Mouse (Mus musculus): ENCODE measurements around the gene Slc1a7. TPM values are rescaled to one million over a fixed set of nuclear protein-coding genes. Genes with fewer than 3 reads are reported as not detected.

The Slc1a7 gene
- total RNA-seq, 1 experiment: 0.18 TPM

- Histone ChIP-seq H3K27ac (ENCODE audit: insufficient read depth, low read depth, low read length, poor library complexity, severe bottlenecking) (no peak within 1 kb of the TSS), H3K4me3 (ENCODE audit: insufficient read depth in 1 of 2, low read depth in 1 of 2, low read length in 2 of 2, poor library complexity in 1 of 2, severe bottlenecking in 1 of 2) (peak within 1 kb of the TSS; percentile 79 to 92), H3K4me1 (ENCODE audit: control insufficient read depth in 2 of 2, insufficient read depth in 2 of 2, low read length in 2 of 2, poor library complexity in 1 of 2) (no peaks in the 10 kb centered on the region), H3K9ac (ENCODE audit: insufficient read depth, low read depth, low read length, poor library complexity, severe bottlenecking) (peak within 1 kb of the TSS; percentile 88), H3K36me3 (ENCODE audit: control insufficient read depth, insufficient read depth, low read length, poor library complexity, severe bottlenecking) (no peaks in the 10 kb centered on the region), H3K9me3 (ENCODE audit: control insufficient read depth, insufficient read depth, low read depth, low read length) (no peaks in the 10 kb centered on the region)
- peak; percentile 71 for DNase-seq (ENCODE audit: low read depth, low spot score)
- in situ Hi-C loops (cut with MboI; ENCODE audit: low sequenced_read_pairs in 2 of 2, unreplicated experiment in 2 of 2): no loop called here
- no peak for TF ChIP-seq MAFK (IDR thresholded peaks at IDR 0.05; ENCODE audit: insufficient read depth, low read depth, low read length)
- no peak for TF ChIP-seq HCFC1 (IDR thresholded peaks at IDR 0.05; ENCODE audit: borderline replicate concordance, insufficient read depth, low read length)
- TF ChIP-seq ZNF384 (IDR thresholded peaks at IDR 0.05; ENCODE audit: low read depth, low read length): no peak
- no peak for TF ChIP-seq CHD2 (IDR thresholded peaks at IDR 0.05; ENCODE audit: low read depth, low read length)
- no peak for TF ChIP-seq ZC3H11A (IDR thresholded peaks at IDR 0.05; ENCODE audit: borderline replicate concordance, low read depth, low read length)
Observed at GRCm38 (mm10) chr4:107923145-107923802, 44.9 kb upstream of the Slc1a7 start, which contains the start of gene Cpt2. Cpt2 (minus strand) TSS chr4:107923610.

GRCm38 (mm10) chr4:107923803-107924194 lies 44.3 kb upstream of the Slc1a7 start:
- Histone ChIP-seq H3K27ac (ENCODE audit: insufficient read depth, low read depth, low read length, poor library complexity, severe bottlenecking) (no peak overlapping the region), H3K36me3 (ENCODE audit: control insufficient read depth, insufficient read depth, low read length, poor library complexity, severe bottlenecking) (no peaks in the 10 kb centered on the region), H3K4me3 (ENCODE audit: insufficient read depth in 1 of 2, low read depth in 1 of 2, low read length in 2 of 2, poor library complexity in 1 of 2, severe bottlenecking in 1 of 2) (peak overlapping the region in 1 of 2 experiments; percentile 92; a peak in 2 of 4 replicates), H3K4me1 (ENCODE audit: control insufficient read depth in 2 of 2, insufficient read depth in 2 of 2, low read length in 2 of 2, poor library complexity in 1 of 2) (no peaks in the 10 kb centered on the region), H3K9ac (ENCODE audit: insufficient read depth, low read depth, low read length, poor library complexity, severe bottlenecking) (no peak overlapping the region), H3K9me3 (ENCODE audit: control insufficient read depth, insufficient read depth, low read depth, low read length) (no peaks in the 10 kb centered on the region)
- TF ChIP-seq HCFC1 (IDR thresholded peaks at IDR 0.05; ENCODE audit: borderline replicate concordance, insufficient read depth, low read length): no peak
- no peak for TF ChIP-seq ZC3H11A (IDR thresholded peaks at IDR 0.05; ENCODE audit: borderline replicate concordance, low read depth, low read length)
- no peak for TF ChIP-seq CHD2 (IDR thresholded peaks at IDR 0.05; ENCODE audit: low read depth, low read length)
- TF ChIP-seq ZNF384 (IDR thresholded peaks at IDR 0.05; ENCODE audit: low read depth, low read length): no peak
- no peak for DNase-seq (ENCODE audit: low read depth, low spot score)
- in situ Hi-C loops (cut with MboI; ENCODE audit: low sequenced_read_pairs in 2 of 2, unreplicated experiment in 2 of 2): no loop called here

GRCm38 (mm10) chr4:107928269-107928668 lies 39.9 kb upstream of the Slc1a7 start:
- H3K4me3 ChIP-seq (ENCODE audit: insufficient read depth in 1 of 2, low read depth in 1 of 2, low read length in 2 of 2, poor library complexity in 1 of 2, severe bottlenecking in 1 of 2): no peak overlapping the region
- DNase-seq (ENCODE audit: low read depth, low spot score): no peak
- in situ Hi-C loops (cut with MboI; ENCODE audit: low sequenced_read_pairs in 2 of 2, unreplicated experiment in 2 of 2): no loop called here
- H3K4me1 ChIP-seq (ENCODE audit: control insufficient read depth in 2 of 2, insufficient read depth in 2 of 2, low read length in 2 of 2, poor library complexity in 1 of 2): no peaks in the 10 kb centered on the region
- no peaks in the 10 kb centered on the region for H3K9me3 ChIP-seq (ENCODE audit: control insufficient read depth, insufficient read depth, low read depth, low read length)
- no peak overlapping the region for H3K9ac ChIP-seq (ENCODE audit: insufficient read depth, low read depth, low read length, poor library complexity, severe bottlenecking)
- no peaks in the 10 kb centered on the region for H3K36me3 ChIP-seq (ENCODE audit: control insufficient read depth, insufficient read depth, low read length, poor library complexity, severe bottlenecking)
- TF ChIP-seq CHD2 (IDR thresholded peaks at IDR 0.05; ENCODE audit: low read depth, low read length) (no peak), ZC3H11A (IDR thresholded peaks at IDR 0.05; ENCODE audit: borderline replicate concordance, low read depth, low read length) (no peak), MAFK (IDR thresholded peaks at IDR 0.05; ENCODE audit: insufficient read depth, low read depth, low read length) (no peak), HCFC1 (IDR thresholded peaks at IDR 0.05; ENCODE audit: borderline replicate concordance, insufficient read depth, low read length) (no peak), ZNF384 (IDR thresholded peaks at IDR 0.05; ENCODE audit: low read depth, low read length) (no peak)
- no peak overlapping the region for H3K27ac ChIP-seq (ENCODE audit: insufficient read depth, low read depth, low read length, poor library complexity, severe bottlenecking)

GRCm38 (mm10) chr4:107928726-107929125 lies 39.4 kb upstream of the Slc1a7 start:
- TF ChIP-seq CHD2 (IDR thresholded peaks at IDR 0.05; ENCODE audit: low read depth, low read length) (no peak), ZNF384 (IDR thresholded peaks at IDR 0.05; ENCODE audit: low read depth, low read length) (no peak), ZC3H11A (IDR thresholded peaks at IDR 0.05; ENCODE audit: borderline replicate concordance, low read depth, low read length) (no peak), HCFC1 (IDR thresholded peaks at IDR 0.05; ENCODE audit: borderline replicate concordance, insufficient read depth, low read length) (no peak), MAFK (IDR thresholded peaks at IDR 0.05; ENCODE audit: insufficient read depth, low read depth, low read length) (no peak)
- in situ Hi-C loops (cut with MboI; ENCODE audit: low sequenced_read_pairs in 2 of 2, unreplicated experiment in 2 of 2): no loop called here
- DNase-seq (ENCODE audit: low read depth, low spot score): no peak
- Histone ChIP-seq H3K4me1 (ENCODE audit: control insufficient read depth in 2 of 2, insufficient read depth in 2 of 2, low read length in 2 of 2, poor library complexity in 1 of 2) (no peaks in the 10 kb centered on the region), H3K9me3 (ENCODE audit: control insufficient read depth, insufficient read depth, low read depth, low read length) (no peaks in the 10 kb centered on the region), H3K9ac (ENCODE audit: insufficient read depth, low read depth, low read length, poor library complexity, severe bottlenecking) (no peak overlapping the region), H3K36me3 (ENCODE audit: control insufficient read depth, insufficient read depth, low read length, poor library complexity, severe bottlenecking) (no peaks in the 10 kb centered on the region), H3K27ac (ENCODE audit: insufficient read depth, low read depth, low read length, poor library complexity, severe bottlenecking) (no peak overlapping the region), H3K4me3 (ENCODE audit: insufficient read depth in 1 of 2, low read depth in 1 of 2, low read length in 2 of 2, poor library complexity in 1 of 2, severe bottlenecking in 1 of 2) (no peak overlapping the region)
